Mouse (Mus musculus) adrenal gland, adult 18-20 months (tissue): ENCODE data around the gene Asic2. TPM values are rescaled to one million over a fixed set of nuclear protein-coding genes. Genes with fewer than 3 reads are reported as not detected.

Experiments
- DNase-seq, 2 experiments: peaks; one replicate each; pipeline ENCODE4 v3.0.0; 2021 to 2022; ENCODE audit warnings: low spot score in 2 of 2
- total RNA-seq, 2 experiments: library from RNA; stranded (reverse); gene quantifications; 1 replicate in 1 of 2; 2 replicates in 1 of 2; pipeline ENCODE4 v1.2.3; 2021

The Asic2 gene
- total RNA-seq, 2 experiments from 2014 or later, result 2.5 to 3.2 TPM

DNA sequence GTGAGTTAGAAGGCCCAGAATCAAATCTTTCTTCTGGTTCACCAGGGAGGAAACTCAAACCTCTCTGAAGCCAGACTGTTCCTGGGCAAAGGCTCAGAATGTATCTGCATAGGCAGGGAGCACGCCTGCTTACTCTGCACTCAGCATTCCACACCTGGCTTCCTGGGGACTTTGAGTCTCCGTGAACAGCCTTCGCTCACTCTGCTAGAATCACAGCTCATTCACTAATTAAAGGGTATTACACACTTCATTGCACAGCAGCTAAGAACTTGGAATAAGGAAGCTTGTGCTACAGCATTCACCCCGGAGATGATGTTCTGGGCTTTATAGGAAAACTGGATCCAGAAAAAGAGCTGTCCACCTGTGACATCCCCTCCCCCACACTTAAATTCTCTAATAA, 3.7 kb downstream of the Asic2 start:
- no peak for DNase-seq

DNA sequence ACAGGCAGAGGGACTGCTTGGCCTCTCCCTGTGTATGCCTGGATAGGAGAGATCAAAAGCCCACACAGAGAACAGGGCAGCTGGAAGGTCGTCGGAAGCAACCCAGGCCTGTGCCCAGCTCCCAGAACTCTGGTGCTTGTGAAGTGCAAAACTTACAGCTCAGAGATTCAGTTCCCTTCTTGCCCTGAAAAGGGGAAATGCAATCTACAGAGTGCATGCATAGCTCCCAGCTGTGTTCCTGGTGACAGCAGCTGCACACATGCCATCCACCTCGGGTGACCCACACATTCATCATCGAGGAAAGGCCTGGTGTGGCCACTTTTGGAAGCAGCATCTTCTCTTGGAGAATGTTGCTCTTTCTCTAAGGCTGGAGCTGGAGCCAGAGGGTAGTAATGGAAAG, 13.9 kb downstream of the Asic2 start:
- DNase-seq, result no peak

DNA sequence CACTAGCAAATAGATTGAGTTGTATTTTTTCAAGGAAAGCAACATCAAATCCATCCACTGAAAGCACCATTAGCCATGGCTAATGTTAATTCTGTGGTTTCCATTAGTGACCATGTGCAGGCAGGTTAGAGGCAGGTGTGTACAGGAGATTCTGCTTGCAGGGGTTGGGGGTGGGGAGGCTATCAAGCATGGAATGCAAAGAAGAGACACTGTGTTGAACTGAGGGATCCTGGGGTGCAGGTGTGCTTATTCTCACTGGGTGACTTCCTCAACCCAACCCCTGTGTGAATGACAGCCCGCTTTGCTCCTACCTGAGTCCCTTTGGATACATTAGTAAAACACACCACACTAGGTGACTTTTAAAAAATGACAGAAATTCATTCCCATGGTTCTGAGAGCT, 20.2 kb downstream of the Asic2 start:
- DNase-seq, result no peak

DNA sequence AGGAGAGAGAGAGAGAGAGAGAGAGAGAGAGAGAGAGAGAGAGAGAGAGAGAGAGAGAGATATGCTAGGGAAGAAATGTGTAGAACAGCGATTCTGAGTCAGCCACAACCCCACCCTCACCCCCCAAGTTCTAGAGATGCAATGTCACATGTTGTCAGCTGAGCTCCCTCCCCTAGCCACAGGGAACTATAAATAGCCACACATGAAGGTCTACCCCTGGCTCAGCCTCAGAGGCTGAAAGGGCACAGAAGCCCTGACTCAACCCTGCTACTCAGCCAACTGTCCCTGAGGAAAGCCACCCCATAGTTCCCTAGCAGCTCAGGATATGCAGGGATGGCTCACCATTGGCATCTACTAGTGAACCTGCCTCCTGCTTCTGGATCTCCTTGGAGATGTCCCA, 26.1 kb downstream of the Asic2 start:
- DNase-seq, result peak in 1 of 2 experiments; percentile 37

DNA sequence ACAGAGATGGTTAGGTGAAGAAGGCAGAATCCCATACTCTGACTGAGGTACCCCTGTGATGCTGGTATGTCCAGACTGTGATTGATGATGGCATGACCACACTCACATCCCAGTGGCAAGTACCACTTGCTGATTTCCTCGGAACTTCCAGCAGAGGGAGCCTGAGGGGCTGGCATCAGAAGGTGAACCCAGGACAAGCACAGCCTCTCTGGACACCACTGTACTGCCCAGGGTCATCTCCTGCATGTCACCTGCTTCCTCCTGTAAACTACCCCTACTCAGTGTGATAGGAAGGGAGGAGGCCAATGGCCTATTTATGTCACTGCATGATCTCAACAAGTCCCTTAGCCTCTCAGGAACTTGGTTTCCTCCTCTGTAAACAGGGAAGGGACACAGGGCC, 27.3 kb downstream of the Asic2 start:
- peak; percentile 35 to 44 for DNase-seq

DNA sequence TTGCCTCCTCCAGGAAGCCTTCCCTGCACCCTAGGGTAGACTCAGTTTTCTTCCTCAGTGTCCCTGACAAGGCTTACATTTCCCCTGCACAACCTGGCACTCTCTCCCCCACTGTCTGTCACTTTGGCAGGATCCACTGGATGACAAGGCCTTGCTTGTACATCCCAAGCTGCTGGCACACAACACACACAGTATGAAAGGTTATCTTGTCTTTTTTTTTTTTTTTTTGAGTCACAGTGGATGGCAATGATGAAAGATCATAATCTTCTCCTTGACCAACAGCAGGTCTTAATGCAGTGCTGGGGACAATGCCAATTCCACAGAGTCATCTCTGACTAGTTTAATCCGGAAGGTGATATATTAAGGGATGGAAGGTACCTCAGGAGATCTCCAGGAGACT, 30.7 kb downstream of the Asic2 start:
- no peak for DNase-seq

DNA sequence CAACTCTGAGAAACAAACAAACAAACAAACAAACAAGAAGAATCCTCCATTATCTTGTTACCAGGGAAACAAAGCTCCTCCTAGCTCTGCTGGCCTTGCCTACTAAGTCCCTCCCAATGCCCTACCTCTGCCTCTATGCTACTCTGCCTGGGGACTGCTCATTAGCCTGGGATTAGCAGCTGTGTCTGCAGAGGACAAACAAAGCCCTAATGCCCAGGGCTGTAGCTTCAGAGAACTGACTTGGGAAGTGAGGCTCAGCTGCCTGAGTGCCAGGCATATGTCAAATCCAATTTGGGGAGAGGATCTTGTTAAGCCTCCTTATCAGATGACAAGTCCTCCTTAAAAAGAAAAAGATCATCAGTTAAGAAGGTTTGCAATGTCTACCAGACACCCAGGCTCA, 41.9 kb downstream of the Asic2 start:
- DNase-seq, result no peak

DNA sequence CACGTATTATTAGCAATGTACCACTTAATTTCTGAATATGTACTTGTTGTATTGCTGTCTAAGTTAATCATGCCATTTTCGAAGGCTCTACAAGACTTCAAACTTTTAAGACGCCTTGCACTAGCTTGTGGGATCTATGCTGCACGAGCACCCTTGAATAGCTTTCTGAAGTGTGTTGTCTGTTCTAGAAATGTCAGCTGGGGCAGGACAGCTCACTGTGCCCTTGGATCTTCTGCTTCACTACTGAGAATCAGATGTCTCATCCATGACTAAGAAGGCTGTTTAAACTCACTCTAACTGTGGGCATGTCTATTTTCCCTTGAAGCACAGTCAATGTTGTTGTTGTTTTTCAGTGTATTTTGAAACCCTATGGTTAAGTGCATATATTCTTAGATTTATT, 44.6 kb downstream of the Asic2 start:
- no peak for DNase-seq

DNA sequence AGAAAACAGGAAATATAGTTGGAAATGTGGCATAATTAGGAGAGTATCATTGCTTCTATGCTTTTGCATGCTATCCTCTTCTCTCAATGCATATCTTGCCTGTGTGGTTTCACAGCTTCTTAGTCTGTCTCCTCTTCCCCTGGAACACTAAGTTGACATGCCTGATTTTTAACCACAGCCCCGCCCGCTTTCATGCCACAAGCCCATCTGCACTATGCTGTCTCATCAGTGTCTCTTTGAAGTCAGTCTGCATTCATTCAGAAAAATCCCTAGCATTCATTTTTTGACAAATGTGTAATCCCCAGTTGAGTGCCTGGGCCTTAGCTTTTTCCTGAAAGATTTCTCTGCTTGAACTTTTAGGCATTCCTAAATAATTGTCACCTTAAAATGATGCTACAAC, 45.2 kb downstream of the Asic2 start:
- DNase-seq, result no peak

DNA sequence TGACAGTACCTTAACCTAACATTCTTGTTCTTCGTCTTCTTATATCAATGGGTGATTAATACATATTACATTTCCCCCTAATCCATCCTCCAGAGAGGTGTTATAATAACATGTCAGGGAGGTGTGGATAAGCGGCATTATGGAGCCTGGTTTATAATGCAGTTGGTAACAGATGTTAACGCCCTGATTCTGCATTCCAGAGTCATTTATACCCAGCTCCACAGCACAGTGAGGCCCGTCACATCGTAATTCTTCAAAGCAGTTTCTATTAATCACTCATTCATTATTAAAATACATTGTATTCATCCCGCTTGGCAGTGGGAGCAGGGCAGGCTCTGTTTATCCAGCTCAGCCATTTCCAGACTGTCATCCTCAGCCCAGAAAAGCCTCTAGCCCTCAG, 52.8 kb downstream of the Asic2 start:
- DNase-seq, result no peak

DNA sequence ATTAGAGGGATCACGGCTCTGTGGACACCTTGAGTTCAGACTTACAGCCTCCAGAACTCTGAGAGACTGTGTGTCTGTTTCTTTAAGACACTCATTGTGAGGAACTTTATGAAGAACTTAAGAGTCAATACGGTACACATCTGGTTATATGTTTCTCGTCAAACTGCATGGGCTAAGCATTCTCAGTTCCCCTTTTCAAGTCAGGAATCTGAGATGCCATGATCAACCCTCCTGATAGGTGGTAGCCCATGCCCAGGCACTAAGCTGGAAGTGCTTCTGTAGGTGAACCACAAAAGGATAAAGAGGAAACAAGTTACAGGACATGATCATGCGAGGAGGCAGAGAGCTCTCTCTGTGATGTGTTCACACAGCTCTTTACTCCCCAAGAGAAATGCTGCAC, 55.2 kb downstream of the Asic2 start:
- DNase-seq, result no peak

DNA sequence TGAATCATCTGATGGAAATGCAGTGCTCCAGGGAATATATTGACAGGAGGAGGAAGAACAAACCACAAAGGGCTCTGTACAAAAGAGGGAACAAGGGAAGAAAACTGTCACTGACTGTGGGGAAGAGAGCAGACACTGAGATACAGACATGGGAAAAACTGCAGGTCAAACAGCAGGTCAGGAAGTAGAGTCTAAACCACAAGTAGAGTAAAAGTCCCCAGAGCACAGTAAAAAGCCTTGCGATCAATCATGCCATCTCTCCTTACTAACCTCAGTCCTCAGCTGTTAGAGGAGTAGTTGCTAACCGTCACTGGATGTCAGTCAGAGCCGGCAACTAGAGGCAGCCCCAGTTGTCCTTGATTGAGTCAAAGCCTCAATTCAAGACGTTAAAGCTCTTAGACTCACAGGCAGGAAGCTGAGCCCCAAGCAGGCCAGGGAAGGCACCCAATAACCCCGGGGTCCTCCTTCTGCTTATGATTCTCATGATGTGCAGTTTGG, 58.8 kb downstream of the Asic2 start:
- no peak for DNase-seq

DNA sequence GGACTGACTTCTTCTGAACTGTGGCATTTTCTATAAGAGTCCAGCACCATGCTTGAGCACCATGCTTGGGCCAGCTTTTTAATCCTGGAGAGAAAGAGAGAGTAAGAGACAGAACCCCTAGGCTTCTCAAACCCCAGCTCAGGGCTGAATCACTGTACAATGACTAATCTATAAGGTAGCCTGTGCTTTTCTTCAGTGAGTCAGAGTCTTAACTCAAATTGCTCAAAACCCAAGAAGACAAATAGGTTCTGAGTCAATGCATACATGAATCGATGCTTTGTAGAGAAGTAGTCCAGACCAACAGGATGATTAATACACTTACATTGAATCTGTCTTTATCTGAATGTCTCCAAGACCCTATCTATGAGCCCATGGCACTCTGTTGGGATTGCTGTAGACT, 59.5 kb downstream of the Asic2 start:
- no peak for DNase-seq

DNA sequence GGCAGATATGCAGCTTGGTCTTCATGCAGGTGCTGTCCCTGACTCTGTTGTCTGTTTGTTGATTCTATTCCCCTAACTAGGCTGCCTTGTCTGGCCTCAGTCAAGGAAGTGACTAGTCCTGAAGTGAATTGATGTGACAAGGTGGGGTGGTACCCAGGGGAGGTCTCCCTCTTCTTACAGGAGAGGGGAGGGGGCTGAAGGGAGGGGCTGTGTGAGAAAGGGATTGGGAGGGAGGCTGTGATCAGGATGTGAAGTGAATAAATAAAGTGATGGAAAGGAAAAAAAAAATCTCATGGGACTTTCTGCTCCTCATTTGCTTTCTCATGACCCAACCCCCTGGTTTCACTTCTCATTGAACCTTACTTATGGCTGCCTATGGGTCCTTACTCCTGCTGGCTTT, 65.9 kb downstream of the Asic2 start:
- DNase-seq, result no peak

DNA sequence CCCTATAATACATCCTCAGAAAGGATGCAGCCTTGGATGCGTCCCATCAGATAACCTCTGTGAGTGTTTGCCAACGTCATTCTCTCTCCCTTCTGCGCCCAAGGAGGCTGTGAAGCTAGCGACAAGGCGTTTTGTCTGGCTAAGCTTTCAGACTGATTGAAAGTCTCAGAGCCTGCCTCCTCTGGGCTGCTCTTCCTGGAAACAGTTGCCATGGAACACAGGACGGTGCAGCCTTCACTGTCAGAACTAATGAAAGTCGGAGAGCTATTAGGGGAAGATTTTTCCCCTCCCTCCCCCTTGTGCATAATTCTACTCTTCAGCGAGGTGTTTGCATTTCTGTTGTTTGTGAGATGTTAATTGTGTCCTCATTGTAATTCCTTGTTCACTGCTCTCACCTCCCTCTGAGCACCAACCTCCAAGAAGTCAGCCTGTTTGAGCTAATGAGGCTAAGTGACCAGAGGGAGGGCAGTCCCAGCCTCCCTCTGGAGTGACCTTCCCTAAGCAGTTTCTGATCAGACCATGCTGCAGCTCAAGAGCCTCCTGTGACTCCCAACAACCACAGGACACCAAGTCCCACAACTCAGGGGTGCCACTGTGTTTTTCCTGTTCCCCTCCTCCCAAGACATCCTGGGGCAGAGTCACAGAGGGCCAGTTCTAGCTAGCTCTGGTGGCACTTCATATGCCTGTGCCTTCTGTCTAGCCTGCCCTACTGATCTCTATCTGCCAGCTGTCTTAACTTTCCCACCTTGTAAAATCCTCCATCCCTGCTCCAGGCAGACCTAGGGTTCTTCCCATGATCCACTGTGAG, 70.5 kb downstream of the Asic2 start:
- no peak for DNase-seq

DNA sequence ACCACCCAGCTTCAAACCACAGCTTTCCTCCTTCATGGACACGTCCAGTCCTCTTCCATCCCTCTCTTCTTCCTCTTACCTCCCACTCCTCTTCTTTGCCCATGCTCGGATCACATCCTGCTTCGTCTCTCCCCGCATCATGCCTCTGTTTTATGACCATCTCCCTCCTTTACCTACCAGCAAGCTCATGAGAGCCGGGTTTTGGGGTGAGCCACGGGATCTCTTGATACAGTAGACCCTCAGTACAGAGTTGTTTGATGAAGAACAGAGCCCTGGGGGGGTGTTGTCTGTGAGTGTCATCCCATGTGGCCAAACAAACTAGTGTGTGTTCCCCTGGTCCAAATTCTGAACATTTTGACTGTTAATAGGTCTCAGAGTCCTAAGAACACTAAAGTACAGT, 71.7 kb downstream of the Asic2 start:
- DNase-seq, result no peak

DNA sequence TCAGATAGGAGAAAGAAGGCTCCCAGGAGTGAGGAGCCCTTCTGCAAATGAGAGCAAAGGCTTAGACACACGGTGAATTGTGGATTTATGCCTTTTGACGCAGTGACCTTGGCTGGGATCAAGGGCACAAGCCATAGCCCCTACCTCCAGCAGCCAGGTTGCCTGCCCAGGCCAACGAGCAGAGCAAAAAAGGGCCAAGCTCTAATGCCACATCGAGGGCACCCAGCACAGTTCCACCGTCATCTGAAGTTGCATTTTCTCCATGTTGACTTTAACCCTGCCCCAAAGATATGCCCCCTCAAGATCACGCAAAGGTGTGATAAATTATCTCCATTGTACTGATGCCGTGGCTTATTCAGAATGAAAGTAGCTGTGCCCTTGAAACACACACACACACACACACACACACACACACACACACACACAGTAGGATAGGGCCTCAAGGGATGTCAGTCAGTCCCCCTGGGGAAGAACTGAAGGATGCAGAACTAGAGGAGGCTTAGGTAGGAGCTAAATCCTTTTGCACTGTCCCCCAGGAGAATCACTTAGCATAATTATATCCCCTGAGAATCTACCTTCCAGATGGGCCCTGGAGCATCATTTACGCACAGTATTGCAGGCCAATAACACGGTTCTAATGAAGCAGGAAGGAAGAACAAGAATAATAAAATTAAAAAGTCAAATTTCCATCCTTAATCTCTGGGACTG, 96.6 kb downstream of the Asic2 start:
- DNase-seq, result no peak

DNA sequence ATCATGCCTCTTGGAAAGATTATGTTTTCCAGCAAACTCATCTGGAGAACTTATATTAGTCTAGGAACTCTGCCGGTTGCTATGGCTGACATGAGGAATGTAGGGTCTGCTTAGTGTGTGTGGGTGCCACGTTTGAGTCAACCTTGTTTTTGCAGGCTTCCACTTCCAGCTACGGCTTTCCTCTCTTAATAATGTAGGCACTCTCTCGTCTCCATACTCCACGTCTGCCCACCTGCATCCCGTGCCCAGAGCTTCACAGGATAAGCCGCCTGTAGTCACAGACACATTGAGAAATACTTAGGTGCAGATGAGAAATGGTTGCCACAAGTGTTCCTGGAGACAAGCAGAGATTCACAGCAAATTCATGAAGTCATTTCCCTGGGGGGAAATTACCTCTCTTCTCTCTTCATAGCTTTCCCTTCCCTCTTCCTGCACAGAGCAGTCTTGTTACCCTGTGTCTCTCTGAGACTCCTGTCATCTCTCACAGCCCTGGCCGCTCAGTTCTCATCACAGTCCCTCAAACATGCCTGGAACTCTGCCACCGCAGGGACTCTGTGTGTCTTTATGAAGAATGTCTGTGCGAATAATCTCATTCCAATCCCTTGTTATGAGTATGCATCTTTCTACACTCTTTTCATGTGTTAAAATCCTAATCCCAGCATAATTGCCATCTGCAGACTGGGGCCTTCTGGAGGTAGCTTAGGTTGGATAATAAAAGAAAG, 102.4 kb downstream of the Asic2 start:
- DNase-seq, result no peak

DNA sequence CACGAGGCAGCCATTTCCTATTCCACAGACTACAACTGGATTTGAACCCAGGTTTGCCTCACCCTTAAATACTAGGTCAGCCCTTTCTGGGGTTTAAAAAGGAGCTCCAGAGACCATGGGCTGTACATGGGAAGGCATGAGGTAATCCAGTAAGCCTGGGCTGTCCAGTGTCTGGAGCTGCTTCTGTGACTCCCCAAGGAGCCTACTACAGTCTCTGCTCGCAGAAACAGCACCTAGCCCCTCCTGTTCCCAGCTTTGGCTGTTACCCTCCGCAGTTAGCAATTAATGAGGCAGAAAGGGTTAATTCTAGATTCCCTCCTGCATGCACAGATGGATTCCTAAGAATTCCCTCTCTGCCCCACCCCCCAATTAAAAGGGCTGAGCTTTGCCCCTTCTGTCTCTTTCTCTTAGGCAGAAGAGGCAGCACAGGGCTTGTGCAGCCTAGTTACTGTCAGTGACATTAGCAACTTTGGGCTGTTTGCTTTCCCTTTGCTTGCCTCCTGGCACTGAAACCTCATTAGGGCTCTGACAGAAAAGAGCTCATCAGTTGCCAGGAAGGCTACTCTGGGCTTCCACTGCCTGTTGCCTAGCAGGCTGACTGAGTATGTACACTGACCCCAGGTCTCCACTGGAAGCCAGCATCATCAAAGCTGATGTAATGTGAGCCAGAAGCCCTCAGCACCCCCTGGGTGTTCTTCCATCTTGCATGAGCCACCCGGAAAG, 107.8 kb downstream of the Asic2 start, which contains the start of gene 5530401A14Rik:
Gene 5530401A14Rik (plus strand): TSS at position 424 of the 723 bp plus-strand sequence.
- DNase-seq, result no peak

DNA sequence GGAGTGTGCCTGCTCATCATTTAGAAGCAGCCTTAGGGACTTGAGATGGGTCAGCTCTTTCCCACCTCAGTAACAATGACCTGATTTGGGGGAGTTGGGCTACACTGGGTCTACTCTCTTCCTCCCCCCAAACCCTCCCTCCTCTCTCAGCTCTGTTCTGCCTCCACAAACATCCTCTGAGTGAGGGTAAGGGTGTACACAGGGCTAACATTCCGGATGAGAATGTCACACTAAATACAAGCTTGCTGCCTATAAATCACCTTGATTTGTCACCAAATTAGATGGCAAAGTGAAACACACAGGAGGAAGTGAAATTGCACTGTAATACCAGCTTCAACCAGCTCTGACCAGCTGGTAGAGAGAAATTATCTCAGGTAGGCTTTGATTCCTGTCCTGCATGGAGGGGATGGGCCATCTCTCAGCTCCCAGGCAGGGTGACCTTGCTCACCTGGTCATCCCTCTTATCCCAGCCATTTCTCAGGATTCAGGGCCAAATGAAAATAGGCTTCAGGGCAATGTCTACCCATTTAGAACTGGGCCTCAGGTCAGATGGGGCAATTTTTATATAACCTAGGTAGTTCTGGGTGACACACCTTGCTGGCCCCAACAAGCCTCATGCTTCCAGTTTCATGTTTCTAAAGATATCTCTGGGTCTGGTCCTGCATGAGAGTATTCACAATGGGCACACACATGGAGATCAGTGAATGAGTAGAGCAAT, 120.3 kb downstream of the Asic2 start:
- no peak for DNase-seq

DNA sequence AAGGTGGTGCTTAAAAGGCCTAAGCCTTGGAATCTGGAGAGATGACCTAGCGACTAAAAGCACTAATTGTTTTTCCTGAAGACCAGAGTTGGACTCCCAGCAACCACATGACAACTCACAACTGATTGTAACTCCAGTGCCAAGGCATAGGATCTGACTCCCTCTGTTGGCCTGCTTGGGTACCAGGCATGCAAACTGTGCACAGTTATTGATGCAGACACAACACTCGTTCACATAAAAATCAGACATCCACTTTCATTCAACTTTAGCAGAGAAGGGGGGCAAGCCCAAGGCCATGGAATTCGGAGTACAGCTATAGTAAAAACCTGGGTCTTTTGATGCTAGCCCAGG, 122.6 kb downstream of the Asic2 start:
- no peak for DNase-seq
